Mouse (Mus musculus) intestine, embryonic 15.5 days (tissue): ENCODE measurements around the gene Nacad. TPM values are rescaled to one million over a fixed set of nuclear protein-coding genes. Genes with fewer than 3 reads are reported as not detected.
"Not testable (repeated sequence)": the region's sequence is repeated elsewhere in the genome, so short reads cannot be mapped to it uniquely, and the experiment has no call there.

Experiments
- ATAC-seq: fragments of 200-750 bp; cut with Nextera tagmentation; 2 replicates; pipeline ENCODE4 v1.8.0; 2017; ENCODE audit warnings: moderate TSS enrichment, moderate library complexity
- H3K27ac ChIP-seq: fragments of 300-500 bp; sonication (generic); 2 replicates; pipeline ENCODE4 v1.5.1; 2015; ENCODE audit warnings: mild to moderate bottlenecking, inconsistent platforms
- H3K27me3 ChIP-seq: fragments of 300-500 bp; sonication (generic); replicated peaks from 2 replicates; pipeline ENCODE4 v1.6.1; 2015; ENCODE audit warnings: inconsistent platforms
- H3K36me3 ChIP-seq: fragments of 300-500 bp; sonication (generic); 2 replicates; pipeline ENCODE4 v1.6.1; 2015; ENCODE audit warnings: inconsistent platforms
- H3K4me1 ChIP-seq: fragments of 300-500 bp; sonication (generic); replicated peaks from 2 replicates; pipeline ENCODE4 v1.6.1; 2015; ENCODE audit warnings: inconsistent platforms
- H3K4me2 ChIP-seq: fragments of 300-500 bp; sonication (generic); replicated peaks from 2 replicates; pipeline ENCODE4 v1.6.1; 2015; ENCODE audit warnings: mild to moderate bottlenecking, inconsistent platforms
- H3K4me3 ChIP-seq: fragments of 300-500 bp; sonication (generic); replicated peaks from 2 replicates; pipeline ENCODE4 v1.5.1; 2015; ENCODE audit warnings: inconsistent platforms
- H3K9ac ChIP-seq: fragments of 300-500 bp; sonication (generic); 2 replicates; pipeline ENCODE4 v1.6.1; 2015; ENCODE audit warnings: inconsistent platforms
- H3K9me3 ChIP-seq: fragments of 300-500 bp; sonication (generic); 2 replicates; pipeline ENCODE4 v1.6.1; 2016; ENCODE audit warnings: inconsistent platforms
- WGBS: fragments of 180-500 bp; shearing (Covaris S2); methylation state at CpG from one replicate; pipeline ENCODE4 v1.1.7; 2015; 5-methylcytosine and 5-hydroxymethylcytosine counted together
- polyA plus RNA-seq: library from polyadenylated mRNA; unstranded; fragments of >200 nt; fragmentation: Nextera tagmentation; extraction: Ambion mirVana; gene quantifications from 2 replicates; pipeline ENCODE4 v1.2.1, GENCODE M21; 2015

The Nacad gene
- polyA plus RNA-seq = 6.2 and 6.3 TPM in 2 replicates

DNA sequence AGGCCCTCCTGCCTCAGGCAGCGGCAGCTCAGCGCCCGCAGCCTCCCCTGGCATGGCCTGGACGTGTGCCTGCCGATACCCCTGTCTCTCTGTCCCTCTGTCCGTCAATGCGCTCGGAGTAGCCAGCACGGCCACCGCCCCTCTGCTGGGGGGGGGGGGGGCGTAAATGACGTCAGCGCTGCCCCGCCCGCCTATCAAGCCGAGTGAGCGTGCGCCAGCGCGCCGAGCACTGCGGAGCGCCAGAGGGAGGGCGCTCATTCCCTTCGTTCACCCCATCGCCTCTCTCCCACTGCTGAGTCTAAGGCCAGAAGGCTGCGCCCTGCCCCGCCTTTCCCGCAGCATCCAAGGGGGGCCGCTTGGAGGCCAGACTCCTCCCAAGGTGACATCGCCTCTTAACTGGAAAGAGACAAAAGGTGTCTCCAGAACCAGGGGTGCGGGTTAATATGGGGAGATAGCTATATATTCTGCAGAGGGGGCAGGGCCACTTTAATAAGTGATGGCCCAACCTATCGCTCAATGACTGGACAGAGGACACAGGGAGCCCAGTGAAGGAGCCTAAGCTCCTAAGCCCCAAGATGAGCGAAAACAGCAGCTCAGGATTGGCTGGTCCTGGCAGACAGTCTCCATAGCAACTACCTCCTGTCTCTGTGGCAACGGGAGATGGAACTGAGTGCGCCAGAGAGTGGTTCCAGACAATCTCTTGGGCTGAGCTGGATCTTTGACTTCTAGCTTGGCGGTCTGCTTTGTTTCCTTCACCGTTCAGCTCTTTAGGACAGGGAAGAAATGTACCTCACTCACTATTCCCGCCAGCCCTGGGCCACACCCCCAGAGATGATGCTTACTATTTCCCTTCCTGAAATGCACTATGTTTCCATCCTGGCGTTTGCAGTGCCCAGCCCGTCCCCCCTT, at the start of gene Nacad:
Nacad (minus strand) TSS at position 563 of the 909 bp plus-strand sequence.
- peak within 1 kb of the TSS; percentile 80 for H3K4me2 ChIP-seq
- no peaks in the 10 kb centered on the region for H3K9me3 ChIP-seq
- WGBS = 5% methylated on average over 39 of the region's 41 CpGs
- H3K9ac ChIP-seq = peak within 1 kb of the TSS; percentile 36; the same call in 1 of the 2 replicates
- H3K4me1 ChIP-seq = peaks cover 35% of the 10 kb centered on the region
- H3K27ac ChIP-seq = 0 out of 2 replicates have a peak within 1 kb of the TSS, but pooled peaks have one; percentile 17
- peak within 1 kb of the TSS; percentile 37 for H3K4me3 ChIP-seq
- peaks cover 31% of the 10 kb centered on the region for H3K27me3 ChIP-seq
- H3K36me3 ChIP-seq = no peaks in the 10 kb centered on the region
- peak; percentile 79 for ATAC-seq

DNA sequence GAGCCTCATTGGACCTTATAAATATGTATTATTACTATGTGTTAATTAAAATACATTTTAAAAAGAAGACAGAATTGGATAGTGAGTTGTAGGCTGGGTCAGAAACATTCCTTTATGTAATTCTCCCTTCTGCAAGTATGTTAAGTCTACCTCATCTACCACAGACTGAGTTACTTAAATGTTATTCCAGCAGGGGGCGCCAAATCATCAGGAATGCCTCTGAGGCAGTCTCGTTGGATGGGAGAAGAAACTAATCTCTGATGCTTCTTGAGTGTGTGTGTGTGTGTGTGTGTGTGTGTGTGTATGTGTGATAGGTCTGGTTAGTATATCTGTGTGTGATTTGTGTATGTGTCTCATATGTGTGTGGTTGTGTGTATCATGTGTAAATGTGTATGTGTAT, 49.0 kb upstream of the Nacad start:
- 0% methylated on average over 2 of the region's 2 CpGs for WGBS
- Histone ChIP-seq H3K27me3 (no peaks in the 10 kb centered on the region), H3K27ac (no peak overlapping the region)

DNA sequence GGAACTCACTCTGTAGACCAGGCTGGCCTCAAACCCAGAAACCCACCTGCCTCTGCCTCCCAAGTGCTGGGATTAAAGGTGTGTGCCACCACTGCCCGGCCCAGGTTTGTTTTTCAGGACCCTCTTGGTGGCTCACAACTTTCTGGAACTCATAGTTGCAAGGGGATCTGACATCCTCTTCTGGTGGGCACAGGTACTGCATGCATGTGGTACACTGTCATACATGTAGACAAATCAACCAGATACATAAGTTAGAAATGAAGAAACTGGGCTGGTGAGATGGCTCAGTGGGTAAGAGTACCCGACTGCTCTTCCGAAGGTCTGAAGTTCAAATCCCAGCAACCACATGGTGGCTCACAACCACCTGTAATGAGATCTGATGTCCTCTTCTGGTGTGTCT, 47.1 kb upstream of the Nacad start:
- H3K36me3 ChIP-seq, H3K27me3 ChIP-seq, H3K4me2 ChIP-seq, H3K9me3 ChIP-seq, H3K4me3 ChIP-seq, H3K27ac ChIP-seq, H3K4me1 ChIP-seq, H3K9ac ChIP-seq, ATAC-seq: not testable (repeated sequence)
- WGBS = 74% methylated on average over 3 of the region's 3 CpGs

More for the DNA sequence above, 49.0 kb upstream of the Nacad start:
- Histone ChIP-seq H3K9ac (no peak overlapping the region), H3K4me3 (no peak overlapping the region), H3K4me1 (no peaks in the 10 kb centered on the region), H3K9me3 (no peaks in the 10 kb centered on the region), H3K36me3 (no peaks in the 10 kb centered on the region), H3K4me2 (no peak overlapping the region)
- 0 out of 2 replicates have a peak, but pooled peaks have one; percentile 21 for ATAC-seq

DNA sequence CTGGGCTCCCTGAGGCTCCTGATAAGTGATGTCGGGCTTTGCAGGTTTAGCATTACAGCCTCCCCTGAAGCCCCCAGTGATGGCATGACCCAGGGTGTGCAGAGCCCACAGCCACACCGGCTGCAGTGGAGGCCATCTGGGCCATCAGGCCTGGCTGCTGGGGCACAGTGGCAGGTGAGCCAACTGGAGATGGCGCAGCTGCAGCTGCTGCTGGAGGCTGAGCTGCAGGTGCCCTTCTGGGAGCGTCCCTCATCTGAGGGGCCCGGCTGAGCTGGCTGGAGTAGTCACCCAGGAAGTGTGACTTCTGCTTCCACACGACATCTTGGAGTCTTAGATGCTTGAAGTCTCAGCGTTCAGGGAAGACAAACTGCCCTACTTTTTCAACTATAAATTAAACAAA, 44.7 kb upstream of the Nacad start:
- no peaks in the 10 kb centered on the region for H3K36me3 ChIP-seq
- H3K4me2 ChIP-seq = no peak overlapping the region
- H3K4me3 ChIP-seq = no peak overlapping the region
- H3K27me3 ChIP-seq = no peaks in the 10 kb centered on the region
- H3K9ac ChIP-seq = no peak overlapping the region
- H3K9me3 ChIP-seq = no peaks in the 10 kb centered on the region
- no peaks in the 10 kb centered on the region for H3K4me1 ChIP-seq
- WGBS = 63% methylated on average over 7 of the region's 7 CpGs
- no peak overlapping the region for H3K27ac ChIP-seq
- ATAC-seq = no peak

DNA sequence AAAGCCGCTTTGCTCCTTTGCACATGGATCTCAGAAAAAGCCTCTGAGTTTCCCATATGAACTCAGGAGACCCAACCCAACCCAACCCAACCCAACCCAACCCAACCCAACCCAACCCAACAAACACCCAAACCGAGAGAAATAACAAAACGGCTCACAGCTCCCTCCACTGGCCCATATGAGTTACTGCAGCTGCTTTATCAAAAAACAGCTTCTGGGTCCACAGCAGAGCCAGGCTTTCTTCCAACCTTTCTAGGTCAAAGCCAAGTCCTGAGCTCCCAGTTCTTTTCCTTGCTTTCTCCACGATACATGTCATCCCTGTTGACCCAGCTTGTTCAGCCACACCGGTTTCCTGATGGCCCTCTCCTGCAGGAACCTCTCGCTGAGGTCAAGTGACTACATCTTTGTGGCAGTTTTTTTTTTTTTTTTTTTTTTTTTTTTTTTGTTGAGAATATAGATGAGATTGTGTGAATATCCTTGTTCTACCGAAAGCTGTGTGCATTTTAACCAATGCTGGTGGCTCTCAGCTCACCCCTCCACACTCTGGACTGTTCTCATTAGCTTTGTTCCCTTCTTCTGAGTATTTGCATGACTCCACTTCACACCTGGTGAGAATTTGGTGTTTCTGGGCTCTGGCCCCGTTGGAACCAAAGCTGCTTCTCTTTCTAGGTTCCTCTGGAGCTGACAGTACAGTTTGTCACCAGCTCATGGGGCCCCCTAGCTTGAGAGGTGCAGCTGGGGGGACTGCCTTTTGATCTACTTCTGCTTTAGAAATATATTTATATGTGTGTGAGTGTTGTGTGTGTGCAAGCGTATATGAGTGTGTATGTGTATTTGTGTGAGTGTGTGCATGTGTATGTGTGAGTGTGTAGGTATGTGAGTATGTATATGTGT, 42.2 kb upstream of the Nacad start:
- H3K27ac ChIP-seq = no peak overlapping the region
- 62% methylated on average over 9 of the region's 9 CpGs for WGBS
- H3K4me2 ChIP-seq = no peak overlapping the region
- H3K4me3 ChIP-seq = no peak overlapping the region
- no peaks in the 10 kb centered on the region for H3K9me3 ChIP-seq
- H3K27me3 ChIP-seq = no peaks in the 10 kb centered on the region
- ATAC-seq = no peak
- H3K4me1 ChIP-seq = no peaks in the 10 kb centered on the region
- no peak overlapping the region for H3K9ac ChIP-seq
- no peaks in the 10 kb centered on the region for H3K36me3 ChIP-seq

DNA sequence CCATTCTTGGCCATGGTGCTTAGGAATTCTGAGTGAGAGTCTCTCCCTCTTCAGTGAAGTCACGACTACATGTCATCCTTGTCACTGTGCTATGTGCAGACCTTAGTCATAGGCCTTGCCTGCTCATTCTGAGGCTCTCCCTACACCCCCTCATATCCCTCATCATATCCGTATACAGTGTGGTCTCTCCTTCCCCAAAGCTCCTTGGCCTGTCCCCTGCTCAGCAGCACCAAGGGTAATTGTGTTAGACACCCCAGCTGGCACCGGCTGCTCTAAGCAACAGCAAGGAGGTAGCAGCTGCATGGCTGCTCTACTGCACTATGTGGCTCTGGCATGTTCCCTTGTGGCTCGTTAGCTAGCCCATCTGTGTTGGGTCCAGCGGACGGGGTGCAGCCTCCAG, 38.7 kb upstream of the Nacad start:
- WGBS = 82% methylated on average over 6 of the region's 6 CpGs
- H3K4me2 ChIP-seq = no peak overlapping the region
- no peaks in the 10 kb centered on the region for H3K4me1 ChIP-seq
- H3K27me3 ChIP-seq = no peaks in the 10 kb centered on the region
- ATAC-seq = no peak
- H3K9me3 ChIP-seq = no peaks in the 10 kb centered on the region
- no peaks in the 10 kb centered on the region for H3K36me3 ChIP-seq
- H3K27ac ChIP-seq = no peak overlapping the region
- H3K9ac ChIP-seq = no peak overlapping the region
- H3K4me3 ChIP-seq = no peak overlapping the region

DNA sequence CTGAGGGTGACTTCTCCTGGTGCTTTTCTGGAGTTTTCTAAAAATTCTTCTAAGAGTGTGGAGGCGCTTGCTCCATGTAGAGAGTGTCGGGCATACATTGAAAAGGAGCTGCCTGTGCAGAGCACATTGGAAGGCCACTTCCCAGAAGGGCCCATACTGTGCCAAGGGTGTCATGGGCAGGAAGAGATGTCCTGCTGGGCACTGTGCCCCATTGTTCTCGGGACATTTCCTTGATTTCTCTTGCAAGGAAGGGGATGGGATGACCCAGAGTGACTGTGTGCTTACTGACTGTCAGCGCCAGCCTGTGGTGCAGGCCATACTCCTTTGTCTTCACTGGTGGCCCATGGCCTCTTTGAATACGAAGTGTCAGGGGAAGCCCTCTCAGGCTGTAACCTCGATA, 33.2 kb upstream of the Nacad start:
- WGBS = 85% methylated on average over 6 of the region's 6 CpGs
- Histone ChIP-seq H3K27me3 (no peaks in the 10 kb centered on the region), H3K27ac (no peak overlapping the region), H3K4me3 (no peak overlapping the region), H3K36me3 (no peaks in the 10 kb centered on the region), H3K4me1 (no peaks in the 10 kb centered on the region), H3K4me2 (no peak overlapping the region), H3K9ac (no peak overlapping the region), H3K9me3 (no peaks in the 10 kb centered on the region)
- ATAC-seq = no peak

DNA sequence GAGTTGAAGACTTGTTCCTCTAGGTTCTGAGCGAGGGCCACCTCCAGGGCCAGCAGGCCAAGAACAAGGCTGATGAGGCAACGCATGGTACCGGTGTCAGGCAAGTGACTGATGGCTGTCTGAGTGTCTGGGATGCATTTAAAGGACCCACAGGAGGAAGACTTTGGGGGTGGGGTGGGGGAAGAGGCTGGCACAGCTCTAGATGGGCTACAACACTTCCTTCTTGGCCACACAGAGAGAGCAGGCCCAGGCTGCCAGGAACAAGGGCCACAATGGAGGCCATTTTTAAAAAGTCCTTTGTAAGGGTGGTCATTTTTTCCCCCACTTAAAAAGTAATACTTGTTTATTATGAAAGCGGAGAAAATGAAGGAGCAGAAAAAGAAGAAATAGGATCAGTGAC, 32.7 kb upstream of the Nacad start, which contains the start of gene Wap:
Wap (minus strand) TSS at position 101 of the 400 bp plus-strand sequence.
- 88% methylated on average over 4 of the region's 4 CpGs for WGBS
- no peaks in the 10 kb centered on the region for H3K27me3 ChIP-seq

DNA sequence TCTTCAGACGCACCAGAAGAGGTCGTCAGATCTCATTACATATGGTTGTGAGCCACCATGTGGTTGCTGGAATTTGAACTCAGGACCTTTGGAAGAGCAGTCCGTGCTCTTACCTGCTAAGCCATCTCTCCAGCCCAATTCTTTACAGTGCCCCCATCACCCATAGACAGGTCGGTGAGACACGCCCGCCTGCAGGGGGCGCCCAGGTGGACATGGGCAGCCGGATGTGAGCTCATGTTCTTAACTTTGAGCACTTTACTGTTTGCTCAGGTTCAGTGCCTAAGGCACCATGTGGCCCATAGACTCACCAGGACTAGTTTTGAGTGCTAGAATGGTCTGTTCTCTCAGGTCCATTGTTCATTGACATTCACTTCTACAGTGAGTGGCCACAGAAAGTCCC, 30.3 kb upstream of the Nacad start:
- ATAC-seq = no peak

More for the DNA sequence above, 32.7 kb upstream of the Nacad start, which contains the start of gene Wap:
- no peak for ATAC-seq
- Histone ChIP-seq H3K4me1 (no peaks in the 10 kb centered on the region), H3K27ac (no peak within 1 kb of the TSS), H3K36me3 (no peaks in the 10 kb centered on the region), H3K4me2 (no peak within 1 kb of the TSS), H3K9ac (no peak within 1 kb of the TSS), H3K4me3 (no peak within 1 kb of the TSS), H3K9me3 (no peaks in the 10 kb centered on the region)

DNA sequence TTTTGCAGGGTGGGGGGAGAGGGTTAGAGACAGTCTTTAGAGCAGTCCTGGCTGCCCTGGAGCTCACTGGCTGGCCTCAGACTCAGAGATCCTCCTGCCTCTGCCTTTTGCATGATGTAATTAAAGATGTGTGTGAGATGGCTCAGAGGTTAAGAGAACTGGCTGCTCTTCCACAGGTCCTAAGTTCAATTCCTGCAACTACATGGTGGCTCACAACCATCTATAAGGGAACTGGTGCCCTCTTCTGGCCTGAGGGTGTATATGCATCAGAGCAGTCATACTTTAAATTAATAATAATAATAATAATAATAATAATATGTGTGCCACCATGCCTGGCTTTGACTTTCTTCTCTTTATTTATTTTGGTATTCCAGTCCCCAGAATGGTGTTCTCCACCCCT, 23.8 kb upstream of the Nacad start:
- Histone ChIP-seq H3K4me2 (no peak overlapping the region), H3K9me3 (no peaks in the 10 kb centered on the region), H3K9ac (no peak overlapping the region), H3K4me1 (no peaks in the 10 kb centered on the region), H3K27ac (no peak overlapping the region), H3K4me3 (no peak overlapping the region), H3K36me3 (no peaks in the 10 kb centered on the region), H3K27me3 (no peaks in the 10 kb centered on the region)
- ATAC-seq = no peak

More for the DNA sequence above, 30.3 kb upstream of the Nacad start:
- Histone ChIP-seq H3K4me1 (no peaks in the 10 kb centered on the region), H3K9me3 (no peaks in the 10 kb centered on the region), H3K9ac (no peak overlapping the region), H3K27ac (no peak overlapping the region), H3K4me2 (no peak overlapping the region), H3K27me3 (no peaks in the 10 kb centered on the region), H3K36me3 (no peaks in the 10 kb centered on the region), H3K4me3 (no peak overlapping the region)
- WGBS = 71% methylated on average over 8 of the region's 8 CpGs

DNA sequence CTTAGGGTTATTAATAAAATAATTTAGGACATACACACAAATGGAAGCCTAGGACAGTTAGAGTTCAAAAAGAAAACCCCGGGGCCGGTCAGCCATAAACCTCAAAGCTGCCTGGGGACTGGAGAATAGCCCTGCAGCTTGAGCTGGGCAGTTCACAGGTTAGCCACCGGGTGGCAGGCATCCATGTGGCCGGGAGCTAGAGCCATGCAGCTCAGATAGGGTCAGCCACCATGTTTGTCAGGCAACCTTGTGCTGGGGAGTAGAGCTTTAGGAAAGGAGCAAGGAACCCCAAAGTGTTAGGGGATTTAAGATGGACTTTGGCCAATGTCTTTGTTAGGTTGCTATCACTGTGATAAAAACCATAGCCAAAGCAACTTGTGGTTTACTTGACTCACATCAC, 22.7 kb upstream of the Nacad start:
- Histone ChIP-seq H3K4me2 (no peak overlapping the region), H3K4me3 (no peak overlapping the region), H3K27ac (no peak overlapping the region), H3K9ac (no peak overlapping the region), H3K4me1 (peaks cover 8% of the 10 kb centered on the region), H3K27me3 (no peaks in the 10 kb centered on the region), H3K9me3 (no peaks in the 10 kb centered on the region), H3K36me3 (peaks cover 5% of the 10 kb centered on the region; the same call in 1 of the 2 replicates)
- ATAC-seq = no peak
- WGBS = 26% methylated on average over 4 of the region's 4 CpGs

DNA sequence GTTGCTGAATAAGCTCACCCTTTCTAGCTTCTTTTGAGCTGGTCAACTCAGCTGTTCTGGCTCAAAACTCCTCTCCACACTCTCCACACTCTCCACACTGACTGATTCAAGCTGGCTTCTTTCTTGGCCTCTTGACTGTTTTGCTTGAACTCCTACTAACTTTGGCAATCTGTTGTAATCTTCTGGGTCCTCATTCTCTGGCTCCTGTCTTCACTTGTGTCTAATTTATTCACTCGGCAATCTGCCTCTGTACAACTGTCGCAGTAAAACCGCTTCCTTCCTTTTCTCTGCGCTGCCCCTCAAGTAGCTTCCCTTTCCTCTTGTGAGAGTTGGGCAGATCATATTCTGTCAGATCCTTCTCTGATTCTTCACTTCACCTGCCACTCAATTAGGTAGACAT, 21.9 kb upstream of the Nacad start:
- WGBS = 89% methylated on average over 4 of the region's 4 CpGs
- Histone ChIP-seq H3K36me3 (peaks cover 8% of the 10 kb centered on the region; the same call in 1 of the 2 replicates), H3K27me3 (no peaks in the 10 kb centered on the region)

More for the DNA sequence above, 21.9 kb upstream of the Nacad start:
- no peaks in the 10 kb centered on the region for H3K9me3 ChIP-seq
- no peak overlapping the region for H3K4me3 ChIP-seq
- H3K4me1 ChIP-seq = peaks cover 13% of the 10 kb centered on the region
- H3K4me2 ChIP-seq = no peak overlapping the region
- no peak overlapping the region; the same call in 1 of the 2 replicates for H3K27ac ChIP-seq
- ATAC-seq = no peak
- no peak overlapping the region for H3K9ac ChIP-seq
